Mouse (Mus musculus) lung, embryonic 14.5 days (tissue): ENCODE results near the gene Mvb12b. TPM values are rescaled to one million over a fixed set of nuclear protein-coding genes. Genes with fewer than 3 reads are reported as not detected.

ENCODE experiments used
- ATAC-seq: fragments of 200-750 bp; cut with Nextera tagmentation; 2 replicates; pipeline ENCODE4 v1.8.0; 2017; ENCODE audit warnings: mild to moderate bottlenecking, moderate TSS enrichment, moderate library complexity; ENCODE audit not compliant: insufficient read depth
- DNase-seq: peaks from one replicate; pipeline ENCODE4 v3.0.0-alpha.2; 2015
- H3K27ac ChIP-seq: fragments of 300-500 bp; sonication (generic); 2 replicates; pipeline ENCODE4 v1.5.1; 2014; ENCODE audit warnings: low read depth, mild to moderate bottlenecking, moderate library complexity
- H3K27me3 ChIP-seq: fragments of 300-500 bp; sonication (generic); 2 replicates; pipeline ENCODE4 v1.6.1; 2014; ENCODE audit warnings: low read length, control low read depth; ENCODE audit not compliant: insufficient read depth
- H3K36me3 ChIP-seq: fragments of 300-500 bp; sonication (generic); 2 replicates; pipeline ENCODE4 v1.6.1; 2014; ENCODE audit warnings: control low read depth; ENCODE audit not compliant: insufficient read depth
- H3K4me1 ChIP-seq: fragments of 300-500 bp; sonication (generic); 2 replicates; pipeline ENCODE4 v1.6.1; 2014; ENCODE audit warnings: antibody characterized with exemption, control low read depth; ENCODE audit not compliant: insufficient read depth
- H3K4me2 ChIP-seq: fragments of 300-500 bp; sonication (generic); 2 replicates; pipeline ENCODE4 v1.6.1; 2014; ENCODE audit warnings: mild to moderate bottlenecking
- H3K4me3 ChIP-seq: fragments of 300-500 bp; sonication (generic); 2 replicates; pipeline ENCODE4 v1.5.1; 2014; ENCODE audit warnings: low read depth, low read length
- H3K9ac ChIP-seq: fragments of 300-500 bp; sonication (generic); 2 replicates; pipeline ENCODE4 v1.6.1; 2014
- H3K9me3 ChIP-seq: fragments of 300-500 bp; sonication (generic); 2 replicates; pipeline ENCODE4 v1.6.1; 2016; ENCODE audit warnings: low read depth, low read length, control low read depth
- CTCF ChIP-seq: IDR thresholded peaks from 2 replicates; pipeline ENCODE4 v1.5.1; 2016; ENCODE audit warnings: antibody characterized with exemption, low read depth
- WGBS: fragments of 180-500 bp; shearing (Covaris S2); extraction: QIAGEN DNeasy Blood & Tissue Kit; methylation state at CpG from one replicate; pipeline ENCODE4 v1.1.7; 2014; 5-methylcytosine and 5-hydroxymethylcytosine counted together
- polyA plus RNA-seq: library from polyadenylated mRNA; unstranded; fragments of >200 nt; fragmentation: Nextera tagmentation; extraction: Ambion mirVana; gene quantifications from 2 replicates; pipeline ENCODE4 v1.2.1, GENCODE M21; 2014

Mvb12b gene
- polyA plus RNA-seq, 1 experiment from 2014 or later: 20.7 TPM

DNA sequence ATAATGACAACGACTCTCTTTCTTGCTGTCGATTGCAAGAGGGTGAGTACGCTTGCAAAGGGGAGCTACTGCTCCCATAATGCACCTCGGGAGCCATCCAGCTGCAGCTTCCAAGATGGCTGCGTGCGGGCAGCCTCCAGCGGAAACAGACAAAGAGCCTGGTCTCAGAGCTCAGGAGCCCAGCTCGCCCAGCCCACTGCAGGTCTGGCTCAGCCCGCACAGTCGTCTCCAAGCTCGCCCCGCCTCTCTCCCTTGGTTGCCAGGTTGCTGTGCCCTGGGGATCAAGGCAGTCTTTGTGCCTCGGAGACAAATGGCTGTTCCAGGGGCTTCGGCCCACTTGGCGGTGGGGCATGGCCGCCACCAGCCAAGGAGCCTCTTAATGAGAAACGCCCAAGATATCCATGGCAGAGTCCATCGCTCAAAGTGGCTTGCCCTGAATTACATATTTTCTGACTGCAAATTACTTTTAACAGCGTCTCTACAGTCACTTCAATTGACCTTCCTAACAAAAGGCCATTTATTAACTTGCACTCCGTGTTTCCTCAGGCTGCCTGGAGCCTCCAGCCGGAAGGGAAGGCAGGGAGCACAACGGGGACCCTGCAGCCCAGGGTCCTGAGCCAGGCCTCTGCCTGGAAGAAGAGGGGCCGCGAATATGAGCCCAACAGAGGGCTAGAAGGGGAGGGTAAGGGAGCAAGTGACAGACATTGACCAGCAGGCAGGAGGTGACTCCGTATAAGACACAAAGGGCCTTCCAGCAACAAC, 11.0 kb downstream of the Mvb12b start:
- H3K27me3 ChIP-seq: no peaks in the 10 kb centered on the region
- H3K4me2 ChIP-seq: peak overlapping the region; percentile 41
- peak; percentile 78 for DNase-seq
- no peaks in the 10 kb centered on the region; the same call in 1 of the 2 replicates for H3K9me3 ChIP-seq
- ATAC-seq: peak; percentile 64; the same call in 1 of the 2 replicates
- no peak for TF ChIP-seq CTCF
- H3K4me1 ChIP-seq: peaks cover 37% of the 10 kb centered on the region
- WGBS: 21% methylated on average over 25 of the region's 25 CpGs
- H3K27ac ChIP-seq: peak overlapping the region; percentile 94
- no peak overlapping the region for H3K4me3 ChIP-seq
- peaks cover 25% of the 10 kb centered on the region for H3K36me3 ChIP-seq
- peak overlapping the region; percentile 13; the same call in 1 of the 2 replicates for H3K9ac ChIP-seq

DNA sequence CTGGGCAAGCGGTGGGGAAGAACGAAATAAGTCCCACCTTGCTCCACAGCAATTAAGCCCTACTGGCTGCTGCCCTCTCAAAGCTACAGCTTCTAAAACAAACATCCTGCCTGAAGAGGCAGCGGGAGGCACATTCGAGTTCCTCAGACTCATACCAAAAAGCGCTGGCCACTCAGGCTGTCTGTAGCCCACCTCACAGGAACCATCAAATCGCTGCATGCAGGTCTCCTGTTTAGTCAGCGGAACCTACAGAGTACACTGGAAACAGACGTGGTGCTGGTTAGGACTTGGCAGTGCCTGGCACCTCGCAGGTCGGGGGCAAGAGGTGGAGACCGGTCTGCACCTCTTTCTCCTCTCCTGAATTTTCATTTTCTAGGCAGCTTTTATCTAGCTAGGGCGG, 12.2 kb downstream of the Mvb12b start:
- H3K36me3 ChIP-seq: peaks cover 30% of the 10 kb centered on the region
- no peak for TF ChIP-seq CTCF
- H3K4me1 ChIP-seq: peaks cover 45% of the 10 kb centered on the region
- DNase-seq (peak; percentile 50), ATAC-seq (no peak)
- no peaks in the 10 kb centered on the region; the same call in 1 of the 2 replicates for H3K9me3 ChIP-seq
- WGBS: 51% methylated on average over 12 of the region's 12 CpGs
- H3K27me3 ChIP-seq: no peaks in the 10 kb centered on the region
- H3K9ac ChIP-seq: no peak overlapping the region
- peak overlapping the region; percentile 25; the same call in 1 of the 2 replicates for H3K4me2 ChIP-seq
- H3K4me3 ChIP-seq: no peak overlapping the region
- H3K27ac ChIP-seq: peak overlapping the region; percentile 94

DNA sequence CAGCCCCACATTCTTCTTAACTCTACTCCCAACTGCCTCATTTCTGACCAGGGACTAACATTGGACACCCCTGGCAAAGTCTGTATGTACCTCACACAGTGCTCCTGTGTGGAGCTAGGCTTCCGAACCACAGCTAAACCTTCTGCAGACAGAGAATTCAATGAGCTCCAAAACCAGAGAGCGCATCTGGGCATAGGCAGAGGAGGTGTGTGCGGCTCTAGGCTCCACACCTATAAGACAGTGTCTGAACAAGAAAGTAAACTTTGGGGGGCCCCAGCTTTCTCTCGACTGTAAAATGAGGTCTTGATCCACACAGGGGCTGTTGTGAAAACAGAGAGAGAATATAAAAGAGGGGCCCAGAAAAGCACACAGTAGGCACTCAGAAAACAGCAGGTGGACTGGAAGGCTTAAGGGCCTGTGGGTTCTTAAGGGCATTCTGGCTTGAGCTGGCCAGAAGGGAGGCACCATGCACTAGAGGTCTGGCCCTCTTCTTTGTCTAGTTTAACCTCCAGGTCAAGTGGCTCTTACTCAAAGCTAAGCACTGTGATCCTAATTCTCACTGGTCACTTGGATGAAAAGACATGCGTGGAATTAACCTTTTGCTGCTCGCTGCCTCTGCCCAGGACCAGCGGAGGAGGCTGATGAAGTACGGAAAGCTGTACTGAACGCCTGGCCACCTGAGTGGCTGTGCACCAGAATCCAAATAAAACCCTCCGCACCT, 12.7 kb downstream of the Mvb12b start:
- Histone ChIP-seq H3K9ac (no peak overlapping the region), H3K4me1 (peaks cover 45% of the 10 kb centered on the region), H3K36me3 (peaks cover 30% of the 10 kb centered on the region), H3K4me2 (peak overlapping the region; percentile 25; the same call in 1 of the 2 replicates), H3K27me3 (no peaks in the 10 kb centered on the region), H3K4me3 (no peak overlapping the region), H3K27ac (peak overlapping the region; percentile 94), H3K9me3 (no peaks in the 10 kb centered on the region; the same call in 1 of the 2 replicates)
- no peak for DNase-seq
- TF ChIP-seq CTCF: no peak
- no peak for ATAC-seq
- 60% methylated on average over 10 of the region's 10 CpGs for WGBS

DNA sequence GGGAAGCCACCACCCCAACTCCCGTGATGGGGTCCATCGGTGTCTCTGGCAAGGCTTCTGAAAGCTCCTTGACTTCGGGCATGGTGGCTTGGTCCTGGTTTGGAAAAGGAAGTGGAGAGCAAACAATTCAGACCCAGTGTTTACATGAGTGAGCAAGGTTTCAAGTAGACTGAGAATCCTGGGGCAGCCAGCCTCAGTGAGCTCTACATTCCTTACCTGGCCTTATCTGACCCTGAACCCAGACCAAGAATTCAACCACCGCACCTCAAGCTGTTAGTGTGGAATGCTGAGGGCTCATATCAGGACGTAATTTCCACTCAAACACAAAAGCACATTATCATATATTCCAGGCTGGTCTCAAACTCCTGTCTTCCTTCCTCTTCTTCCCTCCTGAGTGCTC, 13.4 kb downstream of the Mvb12b start:
- Histone ChIP-seq H3K36me3 (peaks cover 30% of the 10 kb centered on the region), H3K4me2 (no peak overlapping the region; the same call in 1 of the 2 replicates), H3K9ac (no peak overlapping the region), H3K4me3 (no peak overlapping the region), H3K9me3 (no peaks in the 10 kb centered on the region; the same call in 1 of the 2 replicates), H3K27ac (peak overlapping the region; percentile 94), H3K4me1 (peaks cover 42% of the 10 kb centered on the region), H3K27me3 (no peaks in the 10 kb centered on the region)
- no peak for TF ChIP-seq CTCF
- no peak for ATAC-seq
- peak; percentile 59 for DNase-seq
- WGBS: 43% methylated on average over 5 of the region's 5 CpGs

DNA sequence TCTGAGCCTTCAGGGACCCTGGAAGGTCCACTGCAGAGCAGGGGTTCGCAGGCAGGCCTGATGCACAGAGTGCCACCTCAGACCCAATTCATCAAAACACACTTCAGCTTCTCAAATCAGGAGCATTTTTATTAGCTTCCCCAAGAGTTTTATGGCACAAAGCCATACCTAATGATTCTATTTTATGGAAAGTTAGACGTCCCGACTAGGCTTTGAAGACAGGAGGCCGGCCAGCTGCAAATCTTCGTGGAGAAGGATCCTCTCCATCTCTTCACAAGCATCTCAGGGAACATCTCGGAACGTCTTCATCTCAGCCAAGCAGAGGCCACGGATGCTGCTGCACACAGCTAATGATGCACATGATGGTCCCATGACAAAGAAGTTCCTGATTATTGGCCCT, 14.2 kb downstream of the Mvb12b start:
- peaks cover 42% of the 10 kb centered on the region for H3K4me1 ChIP-seq
- WGBS: 56% methylated on average over 8 of the region's 8 CpGs
- H3K36me3 ChIP-seq: peaks cover 30% of the 10 kb centered on the region
- no peak overlapping the region for H3K4me2 ChIP-seq
- no peak for ATAC-seq
- DNase-seq: peak; percentile 51
- H3K4me3 ChIP-seq: no peak overlapping the region
- H3K27ac ChIP-seq: 0 out of 2 replicates have a peak overlapping the region, but pooled peaks have one; percentile 6
- no peak for TF ChIP-seq CTCF
- no peaks in the 10 kb centered on the region; the same call in 1 of the 2 replicates for H3K9me3 ChIP-seq
- H3K9ac ChIP-seq: no peak overlapping the region
- no peaks in the 10 kb centered on the region for H3K27me3 ChIP-seq

DNA sequence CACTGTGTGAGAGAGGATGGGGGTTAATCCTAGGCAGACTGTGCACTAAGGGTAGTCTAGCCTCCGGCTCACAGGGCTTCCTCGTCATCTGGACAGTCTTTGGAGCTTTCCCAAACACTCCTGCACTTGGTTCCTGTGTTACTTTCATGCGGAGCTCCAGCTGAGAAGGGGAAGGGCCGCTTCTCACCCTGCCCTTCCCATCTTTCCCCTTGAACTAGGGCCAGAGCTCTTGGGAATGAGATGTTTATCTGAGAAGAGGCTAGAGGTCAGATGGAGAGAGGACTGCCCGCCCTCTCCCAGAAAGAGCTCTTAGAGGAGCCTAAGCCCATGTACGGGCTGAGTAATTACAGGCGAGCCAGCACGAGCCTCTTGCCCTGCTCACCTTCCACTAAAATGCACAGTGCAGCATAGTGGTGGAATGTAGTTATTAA, 14.9 kb downstream of the Mvb12b start:
- TF ChIP-seq CTCF: no peak
- ATAC-seq (no peak), DNase-seq (peak; percentile 42)
- 36% methylated on average over 8 of the region's 8 CpGs for WGBS
- peaks cover 38% of the 10 kb centered on the region for H3K4me1 ChIP-seq
- no peak overlapping the region for H3K27ac ChIP-seq
- H3K9ac ChIP-seq: no peak overlapping the region
- H3K9me3 ChIP-seq: no peaks in the 10 kb centered on the region; the same call in 1 of the 2 replicates
- peaks cover 30% of the 10 kb centered on the region for H3K36me3 ChIP-seq
- H3K4me2 ChIP-seq: no peak overlapping the region
- H3K4me3 ChIP-seq: no peak overlapping the region
- H3K27me3 ChIP-seq: no peaks in the 10 kb centered on the region

DNA sequence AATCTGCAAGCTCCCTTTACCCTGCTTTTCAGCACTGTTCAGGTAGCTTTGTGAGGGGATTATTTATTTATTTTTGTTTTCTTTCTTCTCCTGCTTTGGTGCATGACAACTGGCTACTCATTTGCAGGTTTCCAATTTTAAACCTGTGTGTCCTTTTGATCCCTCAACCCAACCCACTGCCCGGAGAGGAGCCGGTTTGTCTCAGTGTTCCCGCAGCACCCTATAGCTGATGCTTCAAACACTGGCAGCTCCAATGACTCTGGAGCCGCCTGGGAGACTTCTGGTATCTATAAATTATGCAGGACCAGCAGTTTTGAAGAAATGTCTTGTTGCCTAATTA, 16.6 kb downstream of the Mvb12b start:
- ATAC-seq (no peak), DNase-seq (no peak)
- H3K4me1 ChIP-seq: peaks cover 24% of the 10 kb centered on the region
- no peak for TF ChIP-seq CTCF
- peak overlapping the region; percentile 85 for H3K27ac ChIP-seq
- no peak overlapping the region for H3K4me3 ChIP-seq
- WGBS: 86% methylated on average over 4 of the region's 4 CpGs
- no peaks in the 10 kb centered on the region; the same call in 1 of the 2 replicates for H3K9me3 ChIP-seq
- H3K4me2 ChIP-seq: no peak overlapping the region
- no peaks in the 10 kb centered on the region for H3K27me3 ChIP-seq
- peaks cover 30% of the 10 kb centered on the region for H3K36me3 ChIP-seq
- peak overlapping the region; percentile 32; the same call in 1 of the 2 replicates for H3K9ac ChIP-seq
